Mouse (Mus musculus) thymus, postnatal 0 days (tissue): Measurements from ENCODE around the gene Lamp3. TPM values are rescaled to one million over a fixed set of nuclear protein-coding genes. Genes with fewer than 3 reads are reported as not detected.
A peak's percentile ranks its signal among the peaks of the same experiment; 100 is the strongest.
"Not testable (repeated sequence)": the region's sequence is repeated elsewhere in the genome, so short reads cannot be mapped to it uniquely, and the experiment has no call there.

Experiments used
- DNase-seq: peaks from one replicate; pipeline ENCODE4 v3.0.0-alpha.2; 2015; ENCODE audit warnings: low spot score
- polyA plus RNA-seq: library from polyadenylated mRNA; unstranded; fragments of >200 nt; fragmentation: Nextera tagmentation; extraction: Ambion mirVana; gene quantifications from 2 replicates; pipeline ENCODE4 v1.2.1, GENCODE M21; 2015

Gene Lamp3
- polyA plus RNA-seq = 0.04 and 0.06 TPM in 2 replicates

DNA sequence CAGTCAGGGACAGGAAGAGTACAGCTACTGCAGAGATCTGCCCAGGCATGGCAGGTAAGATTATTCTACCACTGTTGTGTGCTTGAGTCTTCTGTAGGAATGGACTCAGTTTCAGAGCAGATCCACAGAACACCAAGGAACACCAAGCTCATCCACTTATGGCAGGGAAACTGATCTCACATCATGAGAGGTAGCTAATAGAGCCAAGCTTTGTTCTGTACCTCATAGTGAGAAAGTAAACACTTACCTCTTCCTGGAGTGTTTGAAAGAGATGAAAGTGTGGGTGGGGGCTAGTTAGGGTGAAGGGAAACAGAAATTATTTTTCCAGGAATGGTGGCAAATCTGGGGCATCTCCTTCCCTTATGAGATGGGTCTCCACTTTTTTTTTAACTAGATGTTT is at the start of gene Lamp3:
Gene Lamp3 (minus strand): TSS at position 160 of the 400 bp plus-strand sequence.
- no peak for DNase-seq

DNA sequence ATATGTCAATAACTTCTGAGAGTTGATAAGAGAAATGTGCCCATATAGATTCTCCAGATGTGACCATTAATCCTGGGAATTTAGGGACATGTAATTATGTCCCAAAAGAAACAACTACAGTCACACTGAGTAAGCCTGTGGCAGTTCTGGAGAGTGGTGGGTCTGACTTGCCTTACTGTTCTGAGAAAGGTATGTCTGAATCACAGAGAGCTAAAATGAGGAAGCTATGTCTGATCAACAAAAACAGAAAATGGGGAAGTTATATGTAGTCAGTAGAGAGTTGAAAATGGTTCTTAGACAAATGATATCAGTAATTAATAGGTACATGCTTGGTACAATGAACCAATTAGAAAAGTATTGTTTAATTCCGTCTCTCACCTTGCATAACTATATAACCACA is 26.7 kb upstream of the Lamp3 start:
- DNase-seq = no peak

GRCm38 (mm10) chr16:19724139-19724538 is 18.0 kb upstream of the Lamp3 start:
- DNase-seq = not testable (repeated sequence)

- no peak for DNase-seq
Measured at GRCm38 (mm10) chr16:19720959-19721358, 14.8 kb upstream of the Lamp3 start.

DNA sequence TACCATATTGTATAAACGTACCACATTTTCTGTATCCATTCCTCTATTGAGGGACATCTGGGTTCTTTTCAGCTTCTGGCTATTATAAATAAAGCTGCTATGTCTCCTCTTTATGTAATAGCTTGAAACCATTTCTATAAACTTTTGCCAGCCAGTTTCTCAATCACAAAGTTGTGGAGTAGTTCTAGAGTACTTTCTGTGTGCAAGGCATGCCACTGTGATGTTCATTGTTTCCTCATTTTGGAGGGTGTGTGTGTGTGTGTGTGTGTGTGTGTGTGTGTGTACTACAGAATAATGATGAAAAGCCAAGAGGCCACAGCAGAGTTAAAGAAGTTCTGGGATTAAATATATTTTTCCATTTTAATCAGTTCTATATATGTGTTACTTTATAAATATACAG is 1.2 kb upstream of the Lamp3 start:
- no peak for DNase-seq

DNA sequence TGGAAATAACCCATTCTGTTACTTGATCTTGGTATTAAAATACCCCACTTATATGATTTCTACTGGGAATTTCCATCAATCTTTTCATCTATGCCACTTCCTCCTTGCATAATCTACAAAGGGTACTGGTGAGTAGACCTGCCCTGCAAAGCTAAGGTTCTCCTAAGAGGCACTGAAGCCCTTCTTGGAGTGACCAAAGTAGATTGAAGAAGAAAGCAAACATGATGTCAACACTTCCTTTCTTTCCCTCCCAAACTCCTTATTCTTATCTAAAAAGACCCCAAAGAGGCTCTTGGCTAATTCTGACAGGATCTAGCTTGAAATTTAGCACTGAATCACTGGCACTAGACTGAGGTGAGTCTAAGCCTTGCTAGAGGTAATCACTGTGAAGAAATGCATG is 7.0 kb downstream of the Lamp3 start:
- DNase-seq = no peak

- no peak for DNase-seq
Measured at GRCm38 (mm10) chr16:19670768-19671357, 35.3 kb downstream of the Lamp3 start.

DNA sequence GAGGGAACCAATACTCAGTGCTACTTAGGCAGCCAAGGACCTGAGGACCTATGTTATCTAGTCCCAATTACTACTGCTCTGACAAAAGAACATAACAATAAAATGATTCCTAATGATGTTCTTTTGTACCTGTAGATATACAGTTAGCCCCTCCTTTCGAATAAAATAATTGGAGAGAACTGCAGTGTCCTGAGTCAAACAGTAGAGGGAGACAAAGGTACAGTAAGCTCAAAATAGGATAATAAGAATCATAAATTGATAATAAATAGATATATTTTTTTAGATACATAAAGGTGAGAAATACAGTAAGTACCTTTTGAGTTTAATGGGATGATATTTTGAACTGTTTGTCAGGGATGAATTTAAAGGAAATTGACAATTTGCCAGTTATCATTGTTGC is 39.9 kb downstream of the Lamp3 start:
- DNase-seq = peak; percentile 3

DNA sequence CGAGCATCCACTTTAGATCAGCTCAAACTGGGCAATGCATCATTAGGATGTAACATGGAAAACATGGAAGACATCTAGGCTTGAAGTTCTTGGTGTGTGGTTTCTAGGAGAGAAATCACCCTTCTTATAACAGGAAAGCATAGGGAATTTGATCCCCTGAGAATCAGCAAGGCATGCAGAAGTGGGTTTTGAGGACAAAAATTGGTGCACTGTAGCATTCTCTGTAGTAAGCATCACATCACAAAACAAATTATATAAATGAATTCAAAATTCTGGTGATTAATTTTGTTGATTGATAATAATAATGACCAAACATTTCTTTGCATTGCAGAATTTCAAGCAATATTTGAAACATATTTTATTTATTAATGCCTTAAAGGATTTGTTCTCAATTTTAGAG is 76.4 kb downstream of the Lamp3 start, which contains the start of gene Olfr171:
Gene Olfr171 (minus strand): TSS at position 101 of the 400 bp plus-strand sequence.
- no peak for DNase-seq

- not testable (repeated sequence) for DNase-seq
Measured at GRCm38 (mm10) chr16:19611782-19612181, 94.4 kb downstream of the Lamp3 start, which contains the start of gene Olfr170. Gene Olfr170, minus strand, starts transcription at chr16:19611882.

Other genes starting within 250 kb of the Lamp3 start
- gene Olfr166, start 222.7 kb downstream of the Lamp3 start, polyA plus RNA-seq = not detected in 2 replicates
- gene Olfr167, start 184.1 kb downstream of the Lamp3 start, polyA plus RNA-seq = not detected in 2 replicates
- not detected in 2 replicates for gene Olfr168, start 170.8 kb downstream of the Lamp3 start, polyA plus RNA-seq
- not detected in 2 replicates for gene Olfr169, start 134.6 kb downstream of the Lamp3 start, polyA plus RNA-seq
- not detected in 2 replicates for gene Olfr170, start 94.5 kb downstream of the Lamp3 start, polyA plus RNA-seq
- not detected in 2 replicates for gene Olfr171, start 76.5 kb downstream of the Lamp3 start, polyA plus RNA-seq
- 1.6 and 2.7 TPM in 2 replicates for gene B3gnt5, start 53.8 kb upstream of the Lamp3 start, polyA plus RNA-seq